Mouse (Mus musculus) olfactory bulb, adult 2 months (tissue): Measurements from ENCODE around the gene Slc7a15.

Experiments
- CTCF ChIP-seq: fragments of 200-500 bp; IDR thresholded peaks from 2 replicates; pipeline ENCODE4 v1.5.1; 2012; ENCODE audit warnings: low read depth, mild to moderate bottlenecking, low read length, moderate library complexity; ENCODE audit not compliant: insufficient read depth
- POLR2A ChIP-seq: fragments of 200-500 bp; IDR thresholded peaks from 2 replicates; pipeline ENCODE4 v1.6.1; 2012; ENCODE audit warnings: mild to moderate bottlenecking, low read depth, low read length, moderate library complexity; ENCODE audit not compliant: insufficient read depth

DNA sequence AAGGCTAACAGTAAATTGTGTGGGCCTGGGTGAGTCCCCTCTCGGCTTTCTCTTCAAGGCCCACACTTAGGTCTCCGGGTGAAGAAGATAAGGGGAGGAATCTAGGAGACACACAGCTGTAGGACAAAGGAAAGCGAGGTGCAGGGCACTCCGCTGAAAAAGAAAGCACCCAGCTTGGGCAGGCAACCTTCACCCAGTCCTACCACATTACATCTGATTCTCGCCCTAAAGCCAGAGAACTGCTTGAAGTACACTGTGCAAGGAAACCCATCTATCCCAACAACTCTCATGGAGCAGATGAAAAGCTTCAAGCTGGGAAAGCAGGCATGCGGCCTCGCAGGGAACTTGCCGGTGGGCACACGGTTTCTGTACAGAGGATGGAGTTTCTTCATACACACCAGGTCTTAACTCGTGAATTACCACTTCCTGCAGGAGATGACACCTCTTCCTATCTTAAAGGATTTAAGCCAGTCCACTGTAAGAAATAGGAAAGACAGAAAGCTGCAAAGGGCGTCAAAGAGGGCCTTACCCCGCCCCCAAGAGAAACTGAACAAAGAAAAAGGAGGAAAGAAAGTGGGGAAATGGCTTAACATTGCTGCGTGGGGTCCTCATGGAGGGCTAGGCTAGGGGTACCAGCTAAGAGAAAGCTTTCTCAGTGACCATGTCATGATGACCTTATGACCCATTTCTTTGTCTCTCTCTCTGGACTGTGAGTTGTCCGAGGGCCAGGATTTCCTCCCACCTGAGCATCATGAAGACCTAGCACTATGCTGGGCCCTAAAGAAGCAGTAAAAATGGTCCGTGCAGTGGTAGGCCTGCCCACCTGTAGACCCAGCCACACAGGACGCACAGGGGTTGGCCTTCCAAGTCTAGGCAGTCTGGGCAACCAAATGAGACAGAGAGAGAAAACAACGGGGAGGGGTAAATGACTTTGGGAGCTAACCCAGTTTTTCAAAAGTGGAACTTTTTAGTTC lies 98.0 kb downstream of the Slc7a15 start:
- no peak for TF ChIP-seq POLR2A
- no peak for TF ChIP-seq CTCF
